Mouse (Mus musculus): ENCODE measurements around the gene Btf3l4.

GRCm38 (mm10) chr4:108869730-108870374 lies 36.4 kb upstream of the Btf3l4 start:
- TF ChIP-seq POLR2A (IDR thresholded peaks at IDR 0.05; ENCODE audit: extremely low read depth, insufficient read depth, low read length), result no peak
- TF ChIP-seq CTCF (IDR thresholded peaks at IDR 0.05; ENCODE audit: extremely low read depth, insufficient read depth, low read length), result peak; percentile 99
